Mouse (Mus musculus) MEL (cell line): Measurements from ENCODE around the gene Hrk. TPM values are rescaled to one million over a fixed set of nuclear protein-coding genes. Genes with fewer than 3 reads are reported as not detected.

ENCODE experiments used
- DNase-seq: peaks from one replicate; pipeline ENCODE4 v3.0.0; 2011; ENCODE audit warnings: low read depth, low spot score
- H3K27ac ChIP-seq: 2 replicates; pipeline ENCODE4 v1.5.1; 2012; ENCODE audit warnings: low read depth, mild to moderate bottlenecking, control low read depth, low read length, moderate library complexity; ENCODE audit not compliant: control insufficient read depth
- H3K27me3 ChIP-seq, 2 experiments: fragments of 150-350 bp in 1 of 2; sonication (generic) in 1 of 2; 2 replicates each; pipeline ENCODE4 v1.6.1; 2012; ENCODE audit warnings: low read length in 2 of 2, mild to moderate bottlenecking in 2 of 2, improper control_type of control experiment in 1 of 2, moderate library complexity in 1 of 2; ENCODE audit not compliant: insufficient read depth in 2 of 2, control insufficient read depth in 1 of 2
- H3K36me3 ChIP-seq, 2 experiments: 2 replicates each; pipeline ENCODE4 v1.6.1; 2012 to 2014; ENCODE audit warnings: low read length in 2 of 2, improper control_type of control experiment in 1 of 2, inconsistent platforms in 1 of 2, mild to moderate bottlenecking in 1 of 2; ENCODE audit not compliant: insufficient read depth in 2 of 2, control insufficient read depth in 1 of 2
- H3K4me1 ChIP-seq, 2 experiments: fragments of 150-350 bp in 1 of 2; sonication (generic) in 1 of 2; 2 replicates each; pipeline ENCODE4 v1.6.1; 2012; ENCODE audit warnings: low read length in 2 of 2, improper control_type of control experiment in 1 of 2, mild to moderate bottlenecking in 1 of 2; ENCODE audit not compliant: insufficient read depth in 2 of 2, control insufficient read depth in 1 of 2
- H3K4me3 ChIP-seq, 2 experiments: fragments of 150-350 bp in 1 of 2; sonication (generic) in 1 of 2; 2 replicates each; pipeline ENCODE4 v1.5.1; 2012; ENCODE audit warnings: low read depth in 2 of 2, low read length in 2 of 2, mild to moderate bottlenecking in 2 of 2, moderate library complexity in 2 of 2, control low read depth in 1 of 2, improper control_type of control experiment in 1 of 2; ENCODE audit not compliant: control insufficient read depth in 1 of 2, insufficient read depth in 1 of 2
- H3K79me2 ChIP-seq: 2 replicates; pipeline ENCODE4 v1.6.1; 2012; ENCODE audit warnings: mild to moderate bottlenecking, low read length, moderate library complexity; ENCODE audit not compliant: control insufficient read depth, poor library complexity, insufficient read depth
- H3K9ac ChIP-seq: 2 replicates; pipeline ENCODE4 v1.6.1; 2012; ENCODE audit warnings: low read depth, mild to moderate bottlenecking, control low read depth, low read length, moderate library complexity; ENCODE audit not compliant: control insufficient read depth, poor library complexity, severe bottlenecking
- H3K9me3 ChIP-seq: fragments of 150-350 bp; sonication (generic); replicated peaks from 2 replicates; pipeline ENCODE4 v1.6.1; 2012; ENCODE audit warnings: mild to moderate bottlenecking, low read length, improper control_type of control experiment, moderate library complexity; ENCODE audit not compliant: insufficient read depth
- CHD1 ChIP-seq: IDR thresholded peaks from 2 replicates; pipeline ENCODE4 v1.6.1; 2012; ENCODE audit warnings: low read depth, mild to moderate bottlenecking, inconsistent platforms, low read length, improper control_type of control experiment
- CHD2 ChIP-seq: IDR thresholded peaks from 2 replicates; pipeline ENCODE4 v1.6.1; 2011; ENCODE audit warnings: low read length, improper control_type of control experiment
- ETS1 ChIP-seq: IDR thresholded peaks from 2 replicates; pipeline ENCODE4 v1.6.1; 2012; ENCODE audit warnings: low read depth, mild to moderate bottlenecking, inconsistent platforms, low read length, improper control_type of control experiment, moderate library complexity
- GATA1 ChIP-seq: IDR thresholded peaks from 2 replicates; pipeline ENCODE4 v1.6.1; 2011; ENCODE audit warnings: low read depth, low read length, improper control_type of control experiment
- MAFK ChIP-seq: IDR thresholded peaks from 2 replicates; pipeline ENCODE4 v1.6.1; 2011; ENCODE audit warnings: low read depth, mild to moderate bottlenecking, low read length, improper control_type of control experiment, borderline replicate concordance
- MEF2A ChIP-seq: IDR thresholded peaks from 2 replicates; pipeline ENCODE4 v1.6.1; 2014; ENCODE audit warnings: low read depth, mild to moderate bottlenecking, inconsistent platforms, low read length, improper control_type of control experiment; ENCODE audit not compliant: poor library complexity, insufficient replicate concordance, severe bottlenecking; ENCODE audit errors: extremely low read depth
- MXI1 ChIP-seq: IDR thresholded peaks from 2 replicates; pipeline ENCODE4 v1.6.1; 2011; ENCODE audit warnings: mild to moderate bottlenecking, low read depth, low read length, improper control_type of control experiment
- POLR2AphosphoS2 ChIP-seq: IDR thresholded peaks from 2 replicates; pipeline ENCODE4 v1.6.1; 2011; ENCODE audit warnings: low read length, improper control_type of control experiment
- POLR2AphosphoS5 ChIP-seq: IDR thresholded peaks from 2 replicates; pipeline ENCODE4 v1.6.1; 2012; ENCODE audit warnings: low read depth, borderline replicate concordance, mild to moderate bottlenecking, inconsistent platforms, low read length, moderate library complexity, mixed read lengths
- RAD21 ChIP-seq: IDR thresholded peaks from 2 replicates; pipeline ENCODE4 v1.6.1; 2011; ENCODE audit warnings: mild to moderate bottlenecking, low read depth, low read length, improper control_type of control experiment
- SIN3A ChIP-seq: IDR thresholded peaks from 2 replicates; pipeline ENCODE4 v1.6.1; 2012; ENCODE audit warnings: low read length, improper control_type of control experiment, inconsistent platforms
- SMC3 ChIP-seq: IDR thresholded peaks from 2 replicates; pipeline ENCODE4 v1.6.1; 2011; ENCODE audit warnings: low read depth, low read length, improper control_type of control experiment
- TBP ChIP-seq: IDR thresholded peaks from 2 replicates; pipeline ENCODE4 v1.8.0; 2011; ENCODE audit warnings: low read depth, low read length, improper control_type of control experiment
- USF1 ChIP-seq: IDR thresholded peaks from 2 replicates; pipeline ENCODE4 v1.6.1; 2014; ENCODE audit warnings: low read depth, mild to moderate bottlenecking, inconsistent platforms, low read length, improper control_type of control experiment, moderate library complexity
- ZKSCAN1 ChIP-seq: IDR thresholded peaks from 2 replicates; pipeline ENCODE4 v1.6.1; 2012; ENCODE audit warnings: low read depth, mild to moderate bottlenecking, inconsistent platforms, low read length, improper control_type of control experiment, moderate library complexity
- ZNF384 ChIP-seq: IDR thresholded peaks from 2 replicates; pipeline ENCODE4 v1.6.1; 2012; ENCODE audit warnings: low read depth, mild to moderate bottlenecking, inconsistent platforms, low read length, improper control_type of control experiment
- polyA plus RNA-seq, 2 experiments: library from polyadenylated mRNA; stranded (reverse) in 1 of 2; unstranded in 1 of 2; fragments of >175 nt in 1 of 2; fragments of >200 nt in 1 of 2; gene quantifications; 2 replicates each; pipeline versions ENCODE4 v1.2.1 to v1.2.4; 2012; ENCODE audit warnings: low replicate concordance in 2 of 2, low read depth in 1 of 2; ENCODE audit not compliant: insufficient read length in 2 of 2, insufficient read depth in 1 of 2, missing spikeins in 1 of 2
- total RNA-seq: library from RNA; depleted of rRNA; stranded (reverse); fragments of 300-350 nt; gene quantifications from 2 replicates; pipeline ENCODE4 v1.2.3, GENCODE M21; 2012

Hrk gene
- total and polyA plus RNA-seq, 3 experiments: not detected

DNA sequence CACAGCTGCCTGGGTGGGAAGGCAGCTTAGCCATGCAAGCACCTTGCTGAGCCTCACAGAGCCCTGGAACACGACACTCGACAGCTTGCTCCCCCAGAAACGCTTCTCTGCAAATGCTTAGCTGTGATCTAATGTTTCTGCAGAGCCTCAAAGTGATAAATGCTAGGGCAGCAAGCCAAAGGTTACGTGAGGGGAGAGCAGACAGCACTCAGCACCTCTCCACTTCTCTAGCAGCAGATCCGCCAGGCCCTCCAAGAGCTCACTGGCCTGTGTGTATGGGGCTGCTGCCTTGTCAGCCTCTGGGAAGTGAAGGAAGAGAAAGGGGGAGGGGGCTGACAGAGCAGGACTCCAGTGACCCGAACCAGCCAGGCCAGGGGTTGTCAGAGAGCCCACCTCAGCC lies 36.2 kb upstream of the Hrk start:
- Histone ChIP-seq H3K36me3 (no peaks in the 10 kb centered on the region; a peak in 1 of 4 replicates), H3K79me2 (no peaks in the 10 kb centered on the region; the same call in 1 of the 2 replicates), H3K4me3 (no peak overlapping the region), H3K9me3 (no peaks in the 10 kb centered on the region), H3K27ac (no peak overlapping the region), H3K9ac (no peak overlapping the region), H3K27me3 (no peaks in the 10 kb centered on the region), H3K4me1 (no peaks in the 10 kb centered on the region)
- no peak for TF ChIP-seq MXI1
- TF ChIP-seq TBP: no peak
- no peak for TF ChIP-seq CHD2
- TF ChIP-seq GATA1: no peak
- TF ChIP-seq CHD1: no peak
- TF ChIP-seq SIN3A: no peak
- TF ChIP-seq MAFK: no peak
- TF ChIP-seq ZNF384: no peak
- DNase-seq: no peak

DNA sequence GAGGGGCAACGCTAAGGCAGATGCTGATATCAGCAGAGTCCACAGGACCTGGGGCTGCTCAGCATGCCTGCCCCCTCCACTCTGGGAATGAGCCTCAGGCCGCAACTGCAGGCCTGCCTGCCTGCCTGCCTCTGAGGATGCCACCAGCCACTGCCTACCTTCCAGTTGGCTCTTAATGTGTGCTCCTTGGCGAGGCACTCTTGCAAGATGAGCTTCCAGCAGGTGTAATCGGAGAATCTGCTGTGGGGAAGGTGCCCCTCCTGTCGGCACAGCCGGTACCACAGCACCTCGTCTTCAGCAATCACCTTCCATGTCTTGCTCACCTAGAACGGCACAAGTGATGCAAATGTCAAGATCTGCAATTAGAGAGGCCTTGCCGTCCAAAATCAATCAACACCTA lies 35.8 kb upstream of the Hrk start:
- H3K9ac ChIP-seq: no peak overlapping the region
- TF ChIP-seq POLR2AphosphoS5 (no peak), USF1 (no peak), ZKSCAN1 (no peak), MEF2A (no peak), ZNF384 (no peak), SMC3 (no peak), CHD2 (no peak), TBP (no peak), MXI1 (no peak), SIN3A (no peak)
- TF ChIP-seq, all 39 proteins: peak for 0
- no peak overlapping the region for H3K4me3 ChIP-seq
- H3K27ac ChIP-seq: no peak overlapping the region
- no peaks in the 10 kb centered on the region for H3K27me3 ChIP-seq
- no peaks in the 10 kb centered on the region for H3K4me1 ChIP-seq
- H3K9me3 ChIP-seq: no peaks in the 10 kb centered on the region
- H3K79me2 ChIP-seq: no peaks in the 10 kb centered on the region; the same call in 1 of the 2 replicates
- H3K36me3 ChIP-seq: no peaks in the 10 kb centered on the region; a peak in 1 of 4 replicates
- DNase-seq: no peak

DNA sequence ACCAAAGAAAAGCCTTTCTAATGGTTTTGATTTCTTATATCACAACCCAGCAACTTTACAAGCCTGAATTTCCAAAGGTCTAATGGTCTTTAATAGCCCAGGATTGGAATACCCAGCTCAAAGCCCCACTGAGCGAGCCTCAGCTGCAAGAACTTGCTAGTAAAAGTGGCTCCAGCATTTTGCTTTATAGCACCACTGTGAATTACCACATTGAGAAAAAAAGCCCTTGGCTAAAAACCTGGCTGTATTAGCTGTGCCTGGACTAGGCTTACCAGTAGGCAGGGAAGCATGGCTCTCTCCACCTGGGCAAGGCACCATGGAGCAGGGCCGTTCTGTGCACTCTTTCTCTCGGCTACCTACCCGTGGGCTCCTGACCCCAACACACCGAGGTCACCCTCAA lies 28.1 kb upstream of the Hrk start:
- no peak for TF ChIP-seq CHD2
- TF ChIP-seq ETS1: no peak
- TF ChIP-seq CHD1: no peak
- TF ChIP-seq POLR2AphosphoS2: no peak
- no peak for TF ChIP-seq MAFK
- no peak for TF ChIP-seq POLR2AphosphoS5
- TF ChIP-seq RAD21: no peak
- no peak for TF ChIP-seq SIN3A
- TF ChIP-seq, all 39 proteins: peak for 0
- H3K9me3 ChIP-seq: no peaks in the 10 kb centered on the region
- no peaks in the 10 kb centered on the region; a peak in 1 of 4 replicates for H3K36me3 ChIP-seq
- DNase-seq: no peak
- H3K79me2 ChIP-seq: no peaks in the 10 kb centered on the region; the same call in 1 of the 2 replicates
- no peak overlapping the region for H3K9ac ChIP-seq
- H3K27ac ChIP-seq: no peak overlapping the region
- no peak overlapping the region for H3K4me3 ChIP-seq
- H3K4me1 ChIP-seq: no peaks in the 10 kb centered on the region
- no peaks in the 10 kb centered on the region for H3K27me3 ChIP-seq
